Mouse (Mus musculus) MEL (cell line): ENCODE measurements around the gene Trappc10.

Experiments
- BHLHE40 ChIP-seq: IDR thresholded peaks from 2 replicates; pipeline ENCODE4 v1.6.1; 2012; ENCODE audit warnings: low read depth, mild to moderate bottlenecking, inconsistent platforms, low read length, improper control_type of control experiment, borderline replicate concordance
- CTCF ChIP-seq, 3 experiments: IDR thresholded peaks in 2 of 3; conservative IDR thresholded peaks in 1 of 3; 2 replicates each; pipeline ENCODE4 v1.5.1; 2011 to 2012; ENCODE audit warnings: low read length in 3 of 3, low read depth in 2 of 3, mild to moderate bottlenecking in 2 of 3, improper control_type of control experiment in 1 of 3, inconsistent platforms in 1 of 3, mixed read lengths in 1 of 3, moderate library complexity in 1 of 3; ENCODE audit not compliant: control insufficient read depth in 1 of 3, insufficient read depth in 1 of 3, poor library complexity in 1 of 3, severe bottlenecking in 1 of 3
- GATA1 ChIP-seq: IDR thresholded peaks from 2 replicates; pipeline ENCODE4 v1.6.1; 2011; ENCODE audit warnings: low read depth, low read length, improper control_type of control experiment
- MAZ ChIP-seq: IDR thresholded peaks from 2 replicates; pipeline ENCODE4 v1.6.1; 2012; ENCODE audit warnings: low read depth, mild to moderate bottlenecking, inconsistent platforms, low read length, improper control_type of control experiment
- MXI1 ChIP-seq: IDR thresholded peaks from 2 replicates; pipeline ENCODE4 v1.6.1; 2011; ENCODE audit warnings: mild to moderate bottlenecking, low read depth, low read length, improper control_type of control experiment
- POLR2A ChIP-seq, 2 experiments: IDR thresholded peaks; 2 replicates each; pipeline ENCODE4 v1.6.1; 2011 to 2012; ENCODE audit warnings: low read length in 2 of 2, mild to moderate bottlenecking in 2 of 2, control low read depth in 1 of 2, improper control_type of control experiment in 1 of 2, low read depth in 1 of 2, moderate library complexity in 1 of 2; ENCODE audit not compliant: control insufficient read depth in 1 of 2, insufficient read depth in 1 of 2, poor library complexity in 1 of 2
- POLR2AphosphoS5 ChIP-seq: IDR thresholded peaks from 2 replicates; pipeline ENCODE4 v1.6.1; 2012; ENCODE audit warnings: low read depth, borderline replicate concordance, mild to moderate bottlenecking, inconsistent platforms, low read length, moderate library complexity, mixed read lengths
- RAD21 ChIP-seq: IDR thresholded peaks from 2 replicates; pipeline ENCODE4 v1.6.1; 2011; ENCODE audit warnings: mild to moderate bottlenecking, low read depth, low read length, improper control_type of control experiment

DNA sequence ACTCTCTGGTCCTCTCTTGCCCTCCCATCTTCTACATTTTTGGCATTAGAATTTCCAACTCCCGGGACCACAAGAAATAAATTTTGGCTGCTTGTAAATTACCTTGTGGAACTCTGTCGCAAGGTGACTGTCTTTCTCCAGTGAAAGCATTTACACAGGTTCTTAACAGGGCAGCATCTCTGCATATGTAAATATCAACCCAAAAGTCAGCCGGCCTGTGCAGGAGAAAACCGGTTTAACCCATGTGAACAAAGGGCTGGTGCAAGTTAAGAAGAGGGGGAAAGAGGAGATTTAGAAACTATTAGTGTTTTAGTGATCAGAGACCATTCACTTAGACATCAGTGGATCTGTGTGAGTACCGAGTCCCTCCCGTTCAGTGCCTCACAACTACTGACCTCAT, 15.3 kb upstream of the Trappc10 start:
- TF ChIP-seq RAD21 (no peak), CTCF (IDR thresholded peaks at IDR 0.05 in 2 of 3, conservative IDR thresholded peaks at IDR 0.05 in 1 of 3; ENCODE audit: control insufficient read depth in 1 of 3, insufficient read depth in 1 of 3, low read depth in 2 of 3, low read length in 3 of 3, poor library complexity in 1 of 3, severe bottlenecking in 1 of 3) (no peak), GATA1 (no peak), MAZ (no peak), POLR2AphosphoS5 (no peak), BHLHE40 (no peak), POLR2A (IDR thresholded peaks at IDR 0.05; ENCODE audit: control insufficient read depth in 1 of 2, insufficient read depth in 1 of 2, low read depth in 1 of 2, low read length in 2 of 2, poor library complexity in 1 of 2) (no peak), MXI1 (no peak)
